Mouse (Mus musculus) embryonic fibroblast, embryonic 13.5 days (primary cell): ENCODE data around the gene Zfp524. TPM values are rescaled to one million over a fixed set of nuclear protein-coding genes. Genes with fewer than 3 reads are reported as not detected.

Experiments
- H3K27ac ChIP-seq: 2 replicates; pipeline ENCODE4 v1.5.1; 2012; ENCODE audit warnings: low read length, control low read depth, inconsistent platforms; ENCODE audit not compliant: insufficient read depth
- H3K4me1 ChIP-seq: 2 replicates; pipeline ENCODE4 v1.6.1; 2011; ENCODE audit warnings: low read length; ENCODE audit not compliant: control insufficient read depth, insufficient read depth
- H3K4me3 ChIP-seq: 2 replicates; pipeline ENCODE4 v1.5.1; 2011; ENCODE audit warnings: mild to moderate bottlenecking, control low read depth, low read length; ENCODE audit not compliant: insufficient read depth
- CTCF ChIP-seq: IDR thresholded peaks from 2 replicates; pipeline ENCODE4 v1.5.1; 2011; ENCODE audit warnings: mild to moderate bottlenecking, control low read depth, low read length, moderate library complexity, borderline replicate concordance; ENCODE audit not compliant: insufficient read depth
- POLR2A ChIP-seq: IDR thresholded peaks from 2 replicates; pipeline ENCODE4 v1.6.1; 2011; ENCODE audit warnings: low read depth, mild to moderate bottlenecking, control low read depth, low read length, moderate library complexity
- polyA plus RNA-seq: library from polyadenylated mRNA; stranded (reverse); fragments of >200 nt; gene quantifications from 2 replicates; pipeline ENCODE4 v1.2.4, GENCODE M21; 2011; ENCODE audit warnings: low read depth; ENCODE audit not compliant: missing spikeins, insufficient read length

The Zfp524 gene
- polyA plus RNA-seq, 1 experiment = 10.5 TPM

- peak overlapping the region; percentile 70 for H3K4me3 ChIP-seq
- no peak for TF ChIP-seq POLR2A
- TF ChIP-seq CTCF = no peak
- peak overlapping the region; percentile 85 for H3K27ac ChIP-seq
Observed at GRCm38 (mm10) chr7:5038940-5039339, 24.7 kb downstream of the Zfp524 start.

GRCm38 (mm10) chr7:5044981-5045380 is 30.8 kb downstream of the Zfp524 start:
- no peak for TF ChIP-seq POLR2A
- H3K27ac ChIP-seq = no peak overlapping the region
- no peaks in the 10 kb centered on the region for H3K4me1 ChIP-seq

More at GRCm38 (mm10) chr7:5038940-5039339, 24.7 kb downstream of the Zfp524 start:
- H3K4me1 ChIP-seq = 0 out of 2 replicates have a peak, but pooled peaks cover 4% of the 10 kb centered on the region

GRCm38 (mm10) chr7:5046112-5046511 is 31.9 kb downstream of the Zfp524 start:
- H3K4me1 ChIP-seq = no peaks in the 10 kb centered on the region
- TF ChIP-seq POLR2A (no peak), CTCF (no peak)
- H3K27ac ChIP-seq = no peak overlapping the region

More at GRCm38 (mm10) chr7:5044981-5045380, 30.8 kb downstream of the Zfp524 start:
- H3K4me3 ChIP-seq = no peak overlapping the region

GRCm38 (mm10) chr7:5047313-5047712 is 33.1 kb downstream of the Zfp524 start:
- Histone ChIP-seq H3K4me1 (no peaks in the 10 kb centered on the region), H3K4me3 (no peak overlapping the region), H3K27ac (no peak overlapping the region)
- no peak for TF ChIP-seq POLR2A
- TF ChIP-seq CTCF = no peak

More at GRCm38 (mm10) chr7:5046112-5046511, 31.9 kb downstream of the Zfp524 start:
- H3K4me3 ChIP-seq = no peak overlapping the region

- peak within 1 kb of the TSS; percentile 61 for H3K4me3 ChIP-seq
- H3K4me1 ChIP-seq = no peaks in the 10 kb centered on the region
- TF ChIP-seq POLR2A (peak; percentile 78), CTCF (no peak)
- peak within 1 kb of the TSS; percentile 21 for H3K27ac ChIP-seq
Observed at GRCm38 (mm10) chr7:5051193-5052192, 37.3 kb downstream of the Zfp524 start, which contains the start of gene Zfp580. Gene Zfp580 (plus strand): TSS chr7:5051538.

GRCm38 (mm10) chr7:5052438-5052837 is 38.2 kb downstream of the Zfp524 start:
- Histone ChIP-seq H3K4me3 (peak overlapping the region; percentile 61), H3K4me1 (no peaks in the 10 kb centered on the region), H3K27ac (peak overlapping the region; percentile 21; the same call in 1 of the 2 replicates)
- peak; percentile 9; the same call in 1 of the 2 replicates for TF ChIP-seq POLR2A
- TF ChIP-seq CTCF = no peak

GRCm38 (mm10) chr7:5052931-5053343 is 38.7 kb downstream of the Zfp524 start:
- no peak overlapping the region for H3K27ac ChIP-seq
- H3K4me3 ChIP-seq = peak overlapping the region; percentile 61
- TF ChIP-seq POLR2A (0 out of 2 replicates have a peak, but pooled peaks have one; percentile 16), CTCF (no peak)
- no peaks in the 10 kb centered on the region for H3K4me1 ChIP-seq

GRCm38 (mm10) chr7:5053456-5054179 is 39.4 kb downstream of the Zfp524 start:
- H3K4me1 ChIP-seq = no peaks in the 10 kb centered on the region
- peak overlapping the region; percentile 14; the same call in 1 of the 2 replicates for H3K4me3 ChIP-seq
- H3K27ac ChIP-seq = no peak overlapping the region
- TF ChIP-seq POLR2A (peak; percentile 54), CTCF (no peak)

- no peak for TF ChIP-seq POLR2A
- no peak for TF ChIP-seq CTCF
- Histone ChIP-seq H3K4me1 (no peaks in the 10 kb centered on the region), H3K4me3 (no peak overlapping the region), H3K27ac (no peak overlapping the region)
Observed at GRCm38 (mm10) chr7:5056651-5057263, 42.5 kb downstream of the Zfp524 start.
